Mouse (Mus musculus): ENCODE measurements at regions not wholly inside any gene's neighbourhood (a gene's known extent, or its start where the extent isn't known, plus 50 kb on each side); places are given as distances from the start of the nearest gene placed in this dataset.

- Histone ChIP-seq H3K36me3 (ENCODE audit: control insufficient read depth in 1 of 2, insufficient read depth in 2 of 2, low read length in 2 of 2) (no peaks in the 10 kb centered on the region), H3K9me3 (replicated peaks; ENCODE audit: insufficient read depth, low read length) (no peaks in the 10 kb centered on the region)
- TF ChIP-seq MYB (IDR thresholded peaks at IDR 0.05; ENCODE audit: low read depth, low read length) (no peak), TCF12 (IDR thresholded peaks at IDR 0.05; ENCODE audit: low read depth, low read length) (no peak), NRF1 (IDR thresholded peaks at IDR 0.05; ENCODE audit: insufficient read depth, low read depth, low read length, poor library complexity, severe bottlenecking) (no peak), MXI1 (IDR thresholded peaks at IDR 0.05; ENCODE audit: low read depth, low read length) (no peak), MYC (IDR thresholded peaks at IDR 0.05; ENCODE audit: low read depth, low read length) (no peak), POLR2AphosphoS2 (IDR thresholded peaks at IDR 0.05; ENCODE audit: low read length) (no peak), USF1 (IDR thresholded peaks at IDR 0.05; ENCODE audit: low read depth, low read length) (no peak), JUND (IDR thresholded peaks at IDR 0.05; ENCODE audit: low read depth, low read length) (no peak), CHD2 (IDR thresholded peaks at IDR 0.05; ENCODE audit: low read length) (no peak), CTCF (IDR thresholded peaks at IDR 0.05 in 2 of 3, conservative IDR thresholded peaks at IDR 0.05 in 1 of 3; ENCODE audit: control insufficient read depth in 1 of 3, insufficient read depth in 1 of 3, low read depth in 2 of 3, low read length in 3 of 3, poor library complexity in 1 of 3, severe bottlenecking in 1 of 3) (no peak)
Observed at GRCm38 (mm10) chr17:48792954-48793353, 139.2 kb upstream of the Lrfn2 start.

GRCm38 (mm10) chr17:48795773-48796172 is 136.4 kb upstream of the Lrfn2 start:
- Histone ChIP-seq H3K4me3 (ENCODE audit: control insufficient read depth in 1 of 2, insufficient read depth in 1 of 2, low read depth in 2 of 2, low read length in 2 of 2) (no peak overlapping the region), H3K4me1 (ENCODE audit: control insufficient read depth in 1 of 2, insufficient read depth in 2 of 2, low read length in 2 of 2) (no peaks in the 10 kb centered on the region), H3K9ac (ENCODE audit: control insufficient read depth, low read depth, low read length, poor library complexity, severe bottlenecking) (no peak overlapping the region), H3K79me2 (ENCODE audit: control insufficient read depth, insufficient read depth, low read length, poor library complexity) (no peaks in the 10 kb centered on the region), H3K27me3 (ENCODE audit: control insufficient read depth in 1 of 2, insufficient read depth in 2 of 2, low read length in 2 of 2) (no peaks in the 10 kb centered on the region), H3K27ac (ENCODE audit: control insufficient read depth, low read depth, low read length) (no peak overlapping the region), H3K36me3 (ENCODE audit: control insufficient read depth in 1 of 2, insufficient read depth in 2 of 2, low read length in 2 of 2) (no peaks in the 10 kb centered on the region), H3K9me3 (replicated peaks; ENCODE audit: insufficient read depth, low read length) (no peaks in the 10 kb centered on the region)
- no peak for TF ChIP-seq CHD2 (IDR thresholded peaks at IDR 0.05; ENCODE audit: low read length)
- no peak for TF ChIP-seq MAFK (IDR thresholded peaks at IDR 0.05; ENCODE audit: borderline replicate concordance, low read depth, low read length)
- no peak for TF ChIP-seq POLR2AphosphoS5 (IDR thresholded peaks at IDR 0.05; ENCODE audit: borderline replicate concordance, low read depth, low read length)
- no peak for TF ChIP-seq GATA1 (IDR thresholded peaks at IDR 0.05; ENCODE audit: low read depth, low read length)
- no peak for TF ChIP-seq MAZ (IDR thresholded peaks at IDR 0.05; ENCODE audit: low read depth, low read length)
- no peak for TF ChIP-seq SIN3A (IDR thresholded peaks at IDR 0.05; ENCODE audit: low read length)
- DNase-seq (ENCODE audit: low read depth, low spot score) = no peak

More at GRCm38 (mm10) chr17:48792954-48793353, 139.2 kb upstream of the Lrfn2 start:
- no peak for DNase-seq (ENCODE audit: low read depth, low spot score)
- H3K4me1 ChIP-seq (ENCODE audit: control insufficient read depth in 1 of 2, insufficient read depth in 2 of 2, low read length in 2 of 2) = no peaks in the 10 kb centered on the region
- H3K4me3 ChIP-seq (ENCODE audit: control insufficient read depth in 1 of 2, insufficient read depth in 1 of 2, low read depth in 2 of 2, low read length in 2 of 2) = no peak overlapping the region
- H3K9ac ChIP-seq (ENCODE audit: control insufficient read depth, low read depth, low read length, poor library complexity, severe bottlenecking) = no peak overlapping the region
- no peaks in the 10 kb centered on the region for H3K79me2 ChIP-seq (ENCODE audit: control insufficient read depth, insufficient read depth, low read length, poor library complexity)
- H3K27me3 ChIP-seq (ENCODE audit: control insufficient read depth in 1 of 2, insufficient read depth in 2 of 2, low read length in 2 of 2) = no peaks in the 10 kb centered on the region
- H3K27ac ChIP-seq (ENCODE audit: control insufficient read depth, low read depth, low read length) = no peak overlapping the region

- Histone ChIP-seq H3K79me2 (ENCODE audit: control insufficient read depth, insufficient read depth, low read length, poor library complexity) (no peaks in the 10 kb centered on the region), H3K4me1 (ENCODE audit: control insufficient read depth in 1 of 2, insufficient read depth in 2 of 2, low read length in 2 of 2) (no peaks in the 10 kb centered on the region), H3K27ac (ENCODE audit: control insufficient read depth, low read depth, low read length) (no peak overlapping the region), H3K9ac (ENCODE audit: control insufficient read depth, low read depth, low read length, poor library complexity, severe bottlenecking) (no peak overlapping the region), H3K36me3 (ENCODE audit: control insufficient read depth in 1 of 2, insufficient read depth in 2 of 2, low read length in 2 of 2) (no peaks in the 10 kb centered on the region), H3K4me3 (ENCODE audit: control insufficient read depth in 1 of 2, insufficient read depth in 1 of 2, low read depth in 2 of 2, low read length in 2 of 2) (no peak overlapping the region), H3K9me3 (replicated peaks; ENCODE audit: insufficient read depth, low read length) (no peaks in the 10 kb centered on the region), H3K27me3 (ENCODE audit: control insufficient read depth in 1 of 2, insufficient read depth in 2 of 2, low read length in 2 of 2) (no peaks in the 10 kb centered on the region)
- no peak for DNase-seq (ENCODE audit: low read depth, low spot score)
- TF ChIP-seq MXI1 (IDR thresholded peaks at IDR 0.05; ENCODE audit: low read depth, low read length) (no peak), E2F4 (IDR thresholded peaks at IDR 0.05; ENCODE audit: borderline replicate concordance, low read depth, low read length) (no peak), ZMIZ1 (IDR thresholded peaks at IDR 0.05; ENCODE audit: low read depth, low read length) (no peak), TCF12 (IDR thresholded peaks at IDR 0.05; ENCODE audit: low read depth, low read length) (no peak), MAX (IDR thresholded peaks at IDR 0.05; ENCODE audit: low read length) (no peak), ELF1 (IDR thresholded peaks at IDR 0.05; ENCODE audit: low read depth, low read length) (no peak), NRF1 (IDR thresholded peaks at IDR 0.05; ENCODE audit: insufficient read depth, low read depth, low read length, poor library complexity, severe bottlenecking) (no peak), RAD21 (IDR thresholded peaks at IDR 0.05; ENCODE audit: low read depth, low read length) (no peak), EP300 (IDR thresholded peaks at IDR 0.05; ENCODE audit: low read depth in 1 of 2, low read length in 2 of 2) (no peak), GATA1 (IDR thresholded peaks at IDR 0.05; ENCODE audit: low read depth, low read length) (no peak), SMC3 (IDR thresholded peaks at IDR 0.05; ENCODE audit: low read depth, low read length) (no peak), ZNF384 (IDR thresholded peaks at IDR 0.05; ENCODE audit: low read depth, low read length) (no peak), KAT2A (conservative IDR thresholded peaks at IDR 0.05; ENCODE audit: low read depth, low read length) (no peak), MEF2A (IDR thresholded peaks at IDR 0.05; ENCODE audit: extremely low read depth, insufficient replicate concordance, low read depth, low read length, poor library complexity, severe bottlenecking) (no peak), TBP (IDR thresholded peaks at IDR 0.05; ENCODE audit: low read depth, low read length) (no peak)
Observed at GRCm38 (mm10) chr17:48798196-48798595, 134.0 kb upstream of the Lrfn2 start.

All from MEL (cell line).